Comparison of ENCODE assay signal across 21 mouse cellular contexts in the genomic region with DNA sequence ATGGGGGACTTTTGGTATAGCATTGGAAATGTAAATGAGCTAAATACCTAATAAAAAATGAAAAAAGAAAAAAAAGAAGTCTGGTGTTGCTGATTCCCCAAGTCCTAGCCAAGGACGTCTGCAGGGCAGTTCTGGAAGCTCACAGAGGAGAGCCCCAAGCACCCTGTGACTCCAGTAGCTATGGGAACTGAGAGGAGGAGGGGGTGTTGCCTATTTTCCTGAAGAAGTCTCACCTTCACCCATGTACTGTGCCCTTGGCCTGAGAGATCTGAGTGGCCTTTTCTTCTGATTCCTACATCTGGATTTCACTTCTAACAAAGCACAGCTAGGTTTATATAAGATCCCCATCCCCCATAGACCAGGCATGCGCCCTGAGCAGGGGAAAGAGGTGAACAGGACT.
DNase-seq lines count a peak whose midpoint lies in the region; ATAC-seq and TF ChIP-seq lines count a peak whose summit lies in the region.
"Had no signal": no experiment of that assay in that cellular context is flagged by ENCODE, and none has a peak within 500 bp of the region (broad histone marks: within the 10 kb centered on the region; RNA-seq: fewer than 3 reads in every experiment).

No protein-coding gene starts in this region.

- ATAC-seq in kidney, embryonic 16.5 days (ENCODE audit: low FRiP score, low TSS enrichment) = 0 out of 2 replicates have a peak, but pooled peaks have one; percentile 42
- peak; percentile 35; the same call in 1 of the 2 replicates for ATAC-seq in neural tube, embryonic 11.5 days (ENCODE audit: insufficient read depth, low FRiP score, low TSS enrichment)
- no peak for ATAC-seq in neural tube, embryonic 15.5 days (ENCODE audit: low FRiP score)
- ATAC-seq in limb, embryonic 14.5 days (ENCODE audit: low FRiP score, low read depth) = no peak
- ATAC-seq: forebrain, embryonic 13.5 days; intestine, postnatal 0 days; liver, embryonic 12.5 days had no signal

- no peak overlapping the region for H3K4me2 ChIP-seq in kidney, embryonic 16.5 days (replicated peaks; ENCODE audit: low read depth, low read length)
- H3K4me2 ChIP-seq in neural tube, embryonic 11.5 days (ENCODE audit: low read depth) = no peak overlapping the region
- no peak overlapping the region for H3K4me2 ChIP-seq in neural tube, embryonic 15.5 days
- no peak overlapping the region for H3K4me2 ChIP-seq in limb, embryonic 14.5 days (replicated peaks; ENCODE audit: low read depth, low read length, severe bottlenecking)
- H3K4me2 ChIP-seq: forebrain, embryonic 13.5 days; heart, embryonic 11.5 days; liver, embryonic 12.5 days had no signal

- no peak overlapping the region for H3K4me3 ChIP-seq in kidney, embryonic 16.5 days (ENCODE audit: low read length)
- no peak overlapping the region for H3K4me3 ChIP-seq in neural tube, embryonic 11.5 days (ENCODE audit: low read depth, low read length)
- no peak overlapping the region for H3K4me3 ChIP-seq in neural tube, embryonic 15.5 days (replicated peaks)
- H3K4me3 ChIP-seq in limb, embryonic 14.5 days (replicated peaks; ENCODE audit: low read length) = no peak overlapping the region
- H3K4me3 ChIP-seq: forebrain, embryonic 13.5 days; gastrocnemius, adult 2 months; left cerebral cortex, adult 2 months; liver, embryonic 12.5 days had no signal

- H3K9me3 ChIP-seq in kidney, embryonic 16.5 days (ENCODE audit: low read length) = no peaks in the 10 kb centered on the region
- H3K9me3 ChIP-seq in neural tube, embryonic 11.5 days (ENCODE audit: control insufficient read depth, low read length) = no peaks in the 10 kb centered on the region
- no peaks in the 10 kb centered on the region for H3K9me3 ChIP-seq in neural tube, embryonic 15.5 days (replicated peaks)
- no peaks in the 10 kb centered on the region for H3K9me3 ChIP-seq in limb, embryonic 14.5 days (ENCODE audit: control insufficient read depth, low read length)
- H3K9me3 ChIP-seq: forebrain, embryonic 13.5 days; liver, embryonic 12.5 days had no signal

- 64% methylated on average over 2 of the region's 2 CpGs for WGBS in kidney, embryonic 16.5 days
- 53% methylated on average over 2 of the region's 2 CpGs for WGBS in neural tube, embryonic 11.5 days
- 56% methylated on average over 2 of the region's 2 CpGs for WGBS in neural tube, embryonic 15.5 days
- 30% methylated on average over 2 of the region's 2 CpGs for WGBS in limb, embryonic 14.5 days

- peaks cover 20% of the 10 kb centered on the region; the same call in 1 of the 2 replicates for H3K4me1 ChIP-seq in kidney, embryonic 16.5 days (ENCODE audit: insufficient read depth, low read length)
- H3K4me1 ChIP-seq in neural tube, embryonic 11.5 days (ENCODE audit: control insufficient read depth, insufficient read depth, low read length) = peaks cover 8% of the 10 kb centered on the region; the same call in 1 of the 2 replicates
- H3K4me1 ChIP-seq in neural tube, embryonic 15.5 days = peaks cover 21% of the 10 kb centered on the region
- peaks cover 27% of the 10 kb centered on the region for H3K4me1 ChIP-seq in limb, embryonic 14.5 days (ENCODE audit: control insufficient read depth, insufficient read depth, low read length)
- H3K4me1 ChIP-seq: liver, embryonic 12.5 days had no signal

- no peak for TF ChIP-seq POLR2A in limb, embryonic 14.5 days (IDR thresholded peaks at IDR 0.05; ENCODE audit: borderline replicate concordance, extremely low read depth, insufficient read depth, insufficient read length)

- no peak overlapping the region for H3K27ac ChIP-seq in kidney, embryonic 16.5 days (ENCODE audit: low read length)
- H3K27ac ChIP-seq in neural tube, embryonic 11.5 days (ENCODE audit: low read depth, low read length) = no peak overlapping the region
- H3K27ac ChIP-seq in neural tube, embryonic 15.5 days (replicated peaks) = no peak overlapping the region
- 0 out of 2 replicates have a peak overlapping the region, but pooled peaks have one; percentile 20 for H3K27ac ChIP-seq in limb, embryonic 14.5 days (replicated peaks; ENCODE audit: low read depth, low read length)
- H3K27ac ChIP-seq: forebrain, embryonic 13.5 days; gastrocnemius, adult 2 months; kidney, postnatal 0 days; liver, embryonic 12.5 days had no signal

- H3K36me3 ChIP-seq in kidney, embryonic 16.5 days (ENCODE audit: insufficient read depth, low read length) = no peaks in the 10 kb centered on the region
- H3K36me3 ChIP-seq in neural tube, embryonic 11.5 days (ENCODE audit: control insufficient read depth, insufficient read depth, low read length) = no peaks in the 10 kb centered on the region
- no peaks in the 10 kb centered on the region for H3K36me3 ChIP-seq in neural tube, embryonic 15.5 days
- H3K36me3 ChIP-seq in limb, embryonic 14.5 days (ENCODE audit: control insufficient read depth, insufficient read depth, low read length) = 0 out of 2 replicates have a peak, but pooled peaks cover 2% of the 10 kb centered on the region
- H3K36me3 ChIP-seq: liver, embryonic 12.5 days had no signal

- H3K27me3 ChIP-seq in kidney, embryonic 16.5 days (ENCODE audit: insufficient read depth, low read length) = no peaks in the 10 kb centered on the region
- no peaks in the 10 kb centered on the region for H3K27me3 ChIP-seq in neural tube, embryonic 11.5 days (ENCODE audit: control insufficient read depth, insufficient read depth, low read length)
- no peaks in the 10 kb centered on the region for H3K27me3 ChIP-seq in neural tube, embryonic 15.5 days (replicated peaks)
- H3K27me3 ChIP-seq in limb, embryonic 14.5 days (ENCODE audit: control insufficient read depth, insufficient read depth, low read length) = no peaks in the 10 kb centered on the region
- H3K27me3 ChIP-seq: forebrain, embryonic 13.5 days; liver, embryonic 12.5 days had no signal

- no peak overlapping the region for H3K9ac ChIP-seq in kidney, embryonic 16.5 days (replicated peaks; ENCODE audit: low read length)
- H3K9ac ChIP-seq in neural tube, embryonic 11.5 days (ENCODE audit: low read length) = no peak overlapping the region
- no peak overlapping the region for H3K9ac ChIP-seq in neural tube, embryonic 15.5 days (replicated peaks)
- H3K9ac ChIP-seq in limb, embryonic 14.5 days (ENCODE audit: low read depth, low read length, severe bottlenecking) = no peak overlapping the region
- H3K9ac ChIP-seq: forebrain, embryonic 13.5 days; liver, embryonic 12.5 days had no signal

- DNase-seq in heart, adult 11 months = peak; percentile 61
- no peak for DNase-seq in heart, postnatal 4 days
- no peak for DNase-seq in kidney, postnatal 36 days
- no peak for DNase-seq in neural tube, embryonic 11.5 days (ENCODE audit: low spot score)
- DNase-seq in limb, embryonic 14.5 days (ENCODE audit: low spot score) = no peak
- DNase-seq in right cerebral cortex, postnatal 4 days = no peak
- DNase-seq: cerebellum, adult 11-12 months; cerebellum, postnatal 10 days; gastrocnemius, adult 2 months; heart, postnatal 10 days; lung, adult 2 months; thymus, adult 18-20 months; thymus, postnatal 36 days had no signal

Comparison
In these comparisons a context has a peak if more than half of its experiments do, and no peak if none do; other contexts are left out.
1. ATAC-seq: peak in kidney, embryonic 16.5 days (single experiment) and neural tube, embryonic 11.5 days (single experiment); none in neural tube, embryonic 15.5 days (single experiment) and limb, embryonic 14.5 days (single experiment).